Mouse (Mus musculus) adrenal gland, postnatal 25 days (tissue): Measurements from ENCODE around the gene Ap3b1. TPM values are rescaled to one million over a fixed set of nuclear protein-coding genes. Genes with fewer than 3 reads are reported as not detected.
A peak's percentile ranks its signal among the peaks of the same experiment; 100 is the strongest.

Source experiments
- DNase-seq: peaks from one replicate; pipeline ENCODE4 v3.0.0; 2021; ENCODE audit warnings: mixed read lengths
- total RNA-seq: library from RNA; stranded (reverse); gene quantifications from 2 replicates; pipeline ENCODE4 v1.2.3, GENCODE M21; 2021

Ap3b1 gene
- total RNA-seq, 1 experiment from 2014 or later, result 45.0 TPM

GRCm38 (mm10) chr13:94539851-94540646, 181.3 kb downstream of the Ap3b1 start:
- no peak for DNase-seq

GRCm38 (mm10) chr13:94542061-94542460, 183.3 kb downstream of the Ap3b1 start:
- no peak for DNase-seq

DNA sequence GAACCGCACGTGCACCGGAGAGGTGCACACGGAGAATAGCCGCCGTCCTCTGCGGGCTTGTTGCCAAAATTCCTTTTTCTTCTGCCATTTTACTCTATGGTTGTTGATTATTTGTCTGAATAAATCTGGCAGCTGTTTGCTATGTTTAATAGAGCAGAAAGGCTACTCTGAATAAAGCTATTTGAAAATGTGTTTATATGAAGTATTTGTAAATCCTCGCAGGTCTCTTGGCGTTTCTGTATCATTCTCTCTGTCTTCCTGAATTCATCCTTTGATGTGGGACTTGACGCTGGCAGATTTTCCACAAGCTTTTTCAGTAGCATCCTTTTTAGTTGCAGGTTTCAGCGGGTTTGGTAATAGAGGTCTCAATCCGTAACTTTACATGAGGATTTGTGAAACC, 185.5 kb downstream of the Ap3b1 start:
- DNase-seq, result no peak

GRCm38 (mm10) chr13:94545739-94546138, 187.0 kb downstream of the Ap3b1 start:
- DNase-seq, result no peak

DNA sequence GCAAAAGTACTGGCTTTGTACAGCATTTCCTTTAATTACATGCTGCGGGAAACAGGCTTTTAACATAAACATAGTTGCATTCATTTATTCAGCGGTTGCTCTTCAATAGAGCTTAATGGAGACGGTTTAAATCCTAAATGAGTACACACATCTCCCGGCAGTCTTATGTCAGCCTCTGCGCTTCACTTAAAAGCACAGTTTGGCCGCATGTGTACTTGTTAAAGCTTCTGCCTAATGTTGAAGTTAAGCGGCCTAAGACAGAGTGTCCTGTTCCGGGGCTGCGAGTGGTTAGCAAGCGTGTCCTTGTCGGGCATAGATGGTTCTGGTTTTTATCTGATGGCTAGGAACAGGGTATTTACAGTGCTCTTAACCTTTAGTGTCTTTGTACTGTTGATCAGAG, 187.5 kb downstream of the Ap3b1 start:
- DNase-seq, result no peak

DNA sequence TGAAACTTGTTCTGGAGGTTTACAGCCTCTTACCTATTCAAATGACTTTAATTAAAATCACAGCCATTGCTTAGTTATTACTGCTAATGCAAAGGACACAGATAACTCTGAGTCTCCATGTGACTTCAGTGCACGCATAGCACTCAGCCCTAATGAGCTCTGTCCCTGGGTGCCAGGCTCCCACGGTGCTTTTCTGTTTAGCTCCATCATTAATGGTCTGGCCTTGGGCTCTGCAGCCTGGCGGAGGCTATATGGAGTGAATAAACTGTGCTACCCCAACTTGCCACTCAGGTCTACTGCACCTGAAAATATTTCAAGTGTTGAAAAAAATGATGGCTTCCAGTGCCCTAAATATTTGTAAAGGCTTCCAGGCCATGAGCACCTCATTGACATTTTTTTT, 190.8 kb downstream of the Ap3b1 start:
- DNase-seq, result no peak

DNA sequence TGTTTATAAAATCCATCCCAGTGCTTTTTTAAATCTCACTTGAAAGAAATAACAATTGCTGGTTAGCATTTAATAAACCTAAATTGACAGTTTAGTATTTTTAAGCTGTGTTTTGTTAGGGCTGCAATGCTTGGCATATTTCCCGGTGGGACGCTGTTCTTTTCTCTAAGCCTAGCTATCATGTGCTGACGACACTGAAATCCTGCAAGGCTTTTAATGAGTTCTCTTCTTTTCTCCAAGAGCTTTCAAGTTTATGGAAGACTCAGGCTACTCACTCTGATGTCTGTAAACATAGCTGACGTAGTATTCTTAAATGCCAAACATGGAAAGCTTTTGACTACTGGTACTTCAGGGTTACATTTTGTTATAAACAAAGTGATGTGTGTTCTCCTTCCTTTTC, 191.3 kb downstream of the Ap3b1 start:
- no peak for DNase-seq

GRCm38 (mm10) chr13:94560011-94560410, 201.3 kb downstream of the Ap3b1 start:
- DNase-seq, result peak; percentile 77

- no peak for DNase-seq
Observed at GRCm38 (mm10) chr13:94560878-94561277, 202.1 kb downstream of the Ap3b1 start.

DNA sequence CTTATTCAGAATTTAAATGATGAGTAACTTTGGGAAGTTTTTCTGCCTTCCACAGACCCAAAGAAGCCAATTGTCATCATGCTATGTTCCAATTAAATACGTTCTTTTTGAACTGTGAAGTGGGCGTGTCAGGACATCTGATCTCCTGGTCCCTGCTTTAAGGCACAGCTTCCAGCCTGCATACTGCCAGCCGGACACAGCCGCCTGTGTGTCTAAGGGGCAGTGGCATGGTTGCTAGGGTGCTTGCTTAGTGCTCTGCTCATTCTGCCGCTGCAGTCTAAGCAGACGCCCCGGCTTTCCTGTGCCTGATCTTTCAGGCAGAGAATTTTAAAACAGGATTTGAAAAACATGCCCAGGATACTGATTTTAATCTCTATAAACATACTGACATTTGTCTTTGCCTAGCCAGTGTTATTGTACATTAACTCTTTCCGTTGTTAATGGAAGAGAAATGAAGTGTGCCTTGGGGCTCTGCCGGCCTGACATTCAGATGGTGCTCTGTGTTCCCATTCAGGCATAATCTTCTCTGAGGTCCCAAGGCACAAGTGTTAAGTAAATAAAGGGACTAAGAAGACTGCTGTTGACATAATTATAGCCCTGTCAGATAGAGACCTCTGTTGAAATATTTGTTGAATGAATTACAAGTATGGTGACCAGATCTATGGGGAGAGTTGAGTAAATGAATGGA, 204.0 kb downstream of the Ap3b1 start:
- no peak for DNase-seq

- no peak for DNase-seq
Observed at GRCm38 (mm10) chr13:94563836-94564235, 205.1 kb downstream of the Ap3b1 start.

- DNase-seq, result no peak
Observed at GRCm38 (mm10) chr13:94564351-94564994, 205.7 kb downstream of the Ap3b1 start.

- no peak for DNase-seq
Observed at GRCm38 (mm10) chr13:94565176-94565575, 206.4 kb downstream of the Ap3b1 start.

DNA sequence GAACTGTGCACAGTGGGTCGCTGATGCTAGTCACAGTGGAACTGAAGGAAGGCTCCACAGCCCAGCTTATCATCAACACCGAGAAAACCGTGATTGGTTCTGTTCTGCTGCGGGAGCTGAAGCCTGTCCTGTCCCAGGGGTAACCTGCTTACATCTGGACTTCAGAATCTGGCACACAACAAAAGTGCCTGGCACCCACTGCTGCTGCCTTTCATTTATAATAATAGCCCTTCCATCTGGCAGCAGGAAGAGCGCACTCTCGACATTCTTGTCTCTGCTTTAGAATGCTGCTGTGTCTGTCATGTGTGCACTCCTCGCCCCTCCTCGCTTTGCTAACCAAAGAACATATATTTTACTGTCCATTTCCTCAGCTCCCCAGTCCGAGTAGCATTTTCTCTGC, 206.9 kb downstream of the Ap3b1 start:
- no peak for DNase-seq

- no peak for DNase-seq
Observed at GRCm38 (mm10) chr13:94567739-94568138, 209.0 kb downstream of the Ap3b1 start.

DNA sequence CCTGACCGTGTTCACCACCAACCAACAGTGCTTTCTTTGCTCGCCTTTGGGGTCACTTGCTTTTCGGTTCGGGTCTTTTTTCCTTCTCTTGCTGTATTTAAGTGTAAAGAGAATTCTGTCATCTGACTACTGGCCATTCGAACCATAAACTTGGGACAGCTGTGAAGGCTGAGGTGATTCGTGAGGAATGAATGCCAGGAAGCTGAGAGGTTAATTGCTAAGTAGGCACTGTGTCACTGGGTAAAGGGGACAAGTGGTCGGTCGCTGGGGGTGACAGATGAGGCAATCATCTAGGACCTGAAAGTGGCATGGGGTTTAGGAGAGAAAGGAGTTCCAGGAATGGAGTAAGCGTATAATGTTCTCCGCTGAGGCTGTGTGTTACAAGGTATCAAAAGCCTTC, 212.2 kb downstream of the Ap3b1 start:
- DNase-seq, result no peak

- DNase-seq, result no peak
Observed at GRCm38 (mm10) chr13:94573356-94573755, 214.6 kb downstream of the Ap3b1 start.

- DNase-seq, result no peak
Observed at GRCm38 (mm10) chr13:94573833-94574232, 215.1 kb downstream of the Ap3b1 start.

DNA sequence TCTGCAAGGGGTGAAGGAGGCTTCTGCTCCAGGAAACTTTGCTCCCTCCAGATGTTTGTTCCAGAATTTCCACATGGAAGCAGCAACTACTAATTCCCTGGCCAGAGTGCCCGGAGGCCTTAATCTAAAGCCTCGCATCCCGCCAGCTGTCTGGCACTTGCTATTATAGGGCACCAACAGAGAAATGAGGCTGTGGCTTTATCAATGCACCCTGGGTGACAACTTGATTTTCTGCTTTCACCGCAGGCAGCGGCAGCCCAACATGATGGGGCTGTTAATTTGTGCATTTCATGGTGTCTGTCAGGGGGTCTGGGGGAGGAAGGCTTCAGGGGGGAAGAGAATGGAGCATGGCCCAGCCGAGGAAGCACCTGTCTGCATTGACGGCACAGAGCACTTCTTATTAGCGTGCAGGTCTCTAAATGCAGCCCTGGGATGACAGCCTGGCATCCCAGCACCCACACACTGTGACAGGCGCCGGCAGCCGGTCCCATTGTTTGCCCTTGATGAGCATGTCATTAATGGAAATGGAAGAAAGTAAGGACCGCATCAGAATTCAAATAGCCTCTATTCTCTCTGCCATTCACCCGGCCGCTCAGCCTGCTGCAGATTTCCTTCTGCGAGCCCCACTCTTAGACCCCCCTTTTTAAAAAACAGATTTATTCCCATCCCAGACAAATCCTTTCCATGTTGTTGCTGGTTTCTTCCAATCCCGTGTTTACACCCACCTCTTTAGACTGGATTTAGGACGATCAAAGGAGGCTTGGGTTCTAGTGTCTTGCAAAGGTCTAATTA, 217.0 kb downstream of the Ap3b1 start:
- DNase-seq, result no peak

DNA sequence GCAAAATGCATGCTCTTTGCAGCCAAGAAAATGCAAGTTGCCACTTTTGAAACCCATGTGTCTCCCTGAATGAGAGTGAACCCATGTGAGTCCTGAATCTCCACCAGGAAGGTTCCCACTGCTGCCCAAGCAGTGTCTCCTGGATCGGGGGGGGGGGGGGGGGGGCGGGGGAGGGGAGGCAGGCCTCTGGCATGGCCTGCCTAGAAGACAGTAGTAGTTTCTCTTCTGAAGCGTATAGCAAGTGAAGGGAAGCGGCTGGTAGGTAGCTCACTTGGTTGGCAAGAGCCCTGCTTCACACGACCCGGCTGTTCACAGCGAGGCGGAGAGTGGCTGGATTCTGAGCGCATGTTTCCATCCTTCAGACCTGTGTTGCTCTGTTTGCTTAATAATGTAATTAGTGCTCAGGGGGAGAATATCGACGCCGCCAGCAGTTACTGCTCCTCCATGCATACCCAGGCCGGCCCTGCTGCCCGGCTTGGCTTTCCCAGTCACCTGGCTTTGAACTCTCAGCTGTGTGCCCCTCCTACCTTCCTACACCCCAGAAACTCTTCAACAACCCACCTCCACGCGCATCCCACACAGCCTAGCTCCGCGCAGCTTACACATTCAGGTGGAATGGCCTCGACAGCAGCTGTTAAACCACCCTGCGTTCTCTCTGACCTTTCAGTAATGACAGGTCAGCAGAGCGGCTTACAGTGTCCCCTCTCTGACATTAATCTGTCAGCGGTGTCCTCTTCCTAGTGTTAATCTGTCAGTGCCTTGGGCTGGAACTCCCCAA, 217.8 kb downstream of the Ap3b1 start:
- DNase-seq, result no peak

- no peak for DNase-seq
Observed at GRCm38 (mm10) chr13:94577177-94577540, 218.4 kb downstream of the Ap3b1 start.

- no peak for DNase-seq
Observed at GRCm38 (mm10) chr13:94595289-94595688, 236.5 kb downstream of the Ap3b1 start.
